Mouse (Mus musculus) intestine, postnatal 0 days (tissue): ENCODE measurements around the gene Slc17a7. TPM values are rescaled to one million over a fixed set of nuclear protein-coding genes. Genes with fewer than 3 reads are reported as not detected.

Experiments used
- ATAC-seq: fragments of 200-750 bp; cut with Nextera tagmentation; 2 replicates; pipeline ENCODE4 v1.8.0; 2017; ENCODE audit warnings: mild to moderate bottlenecking, moderate TSS enrichment, moderate library complexity
- H3K27ac ChIP-seq: fragments of 300-500 bp; sonication (generic); 2 replicates; pipeline ENCODE4 v1.5.1; 2014; ENCODE audit warnings: mild to moderate bottlenecking, low read depth, low read length, moderate library complexity
- H3K27me3 ChIP-seq: fragments of 300-500 bp; sonication (generic); replicated peaks from 2 replicates; pipeline ENCODE4 v1.6.1; 2014; ENCODE audit warnings: low read length, mixed read lengths; ENCODE audit not compliant: control insufficient read depth, insufficient read depth
- H3K36me3 ChIP-seq: fragments of 300-500 bp; sonication (generic); 2 replicates; pipeline ENCODE4 v1.6.1; 2014; ENCODE audit warnings: mild to moderate bottlenecking, moderate library complexity; ENCODE audit not compliant: control insufficient read depth, insufficient read depth
- H3K4me1 ChIP-seq: fragments of 300-500 bp; sonication (generic); replicated peaks from 2 replicates; pipeline ENCODE4 v1.6.1; 2014; ENCODE audit warnings: antibody characterized with exemption, low read length, mixed read lengths; ENCODE audit not compliant: control insufficient read depth, insufficient read depth
- H3K4me2 ChIP-seq: fragments of 300-500 bp; sonication (generic); replicated peaks from 2 replicates; pipeline ENCODE4 v1.6.1; 2014; ENCODE audit warnings: low read depth, mild to moderate bottlenecking, moderate library complexity
- H3K4me3 ChIP-seq: fragments of 300-500 bp; sonication (generic); 2 replicates; pipeline ENCODE4 v1.5.1; 2014; ENCODE audit warnings: low read depth, low read length
- H3K9ac ChIP-seq: fragments of 300-500 bp; sonication (generic); 2 replicates; pipeline ENCODE4 v1.6.1; 2014; ENCODE audit warnings: mild to moderate bottlenecking, low read depth, low read length
- H3K9me3 ChIP-seq: fragments of 300-500 bp; sonication (generic); 2 replicates; pipeline ENCODE4 v1.6.1; 2016; ENCODE audit warnings: mixed run types; ENCODE audit not compliant: control insufficient read depth
- CTCF ChIP-seq: sonication (generic); IDR thresholded peaks from 2 replicates; pipeline ENCODE4 v1.5.1; 2016; ENCODE audit warnings: low read depth, mild to moderate bottlenecking, control low read depth, antibody characterized with exemption, moderate library complexity
- WGBS: fragments of 180-500 bp; shearing (Covaris S2); extraction: QIAGEN DNeasy Blood & Tissue Kit; methylation state at CpG from one replicate; pipeline ENCODE4 v1.1.7; 2014; 5-methylcytosine and 5-hydroxymethylcytosine counted together
- polyA plus RNA-seq: library from polyadenylated mRNA; unstranded; fragments of >200 nt; fragmentation: Nextera tagmentation; extraction: Ambion mirVana; gene quantifications from 2 replicates; pipeline ENCODE4 v1.2.1, GENCODE M21; 2015

Slc17a7 gene
- polyA plus RNA-seq, 1 experiment from 2014 or later: not detected

GRCm38 (mm10) chr7:45175398-45175797, 11.6 kb downstream of the Slc17a7 start:
- no peak for TF ChIP-seq CTCF
- H3K4me3 ChIP-seq: no peak overlapping the region
- no peak overlapping the region for H3K27ac ChIP-seq
- H3K9ac ChIP-seq: no peak overlapping the region
- no peaks in the 10 kb centered on the region for H3K9me3 ChIP-seq
- no peak overlapping the region for H3K4me2 ChIP-seq
- no peaks in the 10 kb centered on the region for H3K4me1 ChIP-seq
- H3K36me3 ChIP-seq: no peaks in the 10 kb centered on the region
- H3K27me3 ChIP-seq: peaks cover 74% of the 10 kb centered on the region
- 5% methylated on average over 13 of the region's 13 CpGs for WGBS
- ATAC-seq: no peak

- Histone ChIP-seq H3K36me3 (no peaks in the 10 kb centered on the region), H3K27ac (no peak overlapping the region), H3K27me3 (peaks cover 79% of the 10 kb centered on the region), H3K4me3 (no peak overlapping the region), H3K4me2 (no peak overlapping the region), H3K4me1 (no peaks in the 10 kb centered on the region), H3K9me3 (no peaks in the 10 kb centered on the region), H3K9ac (no peak overlapping the region)
- 2% methylated on average over 23 of the region's 23 CpGs for WGBS
- no peak for ATAC-seq
- TF ChIP-seq CTCF: no peak
Observed at GRCm38 (mm10) chr7:45175929-45176328, 12.2 kb downstream of the Slc17a7 start.

GRCm38 (mm10) chr7:45176356-45176755, 12.6 kb downstream of the Slc17a7 start:
- no peak overlapping the region for H3K27ac ChIP-seq
- no peaks in the 10 kb centered on the region for H3K4me1 ChIP-seq
- no peak for TF ChIP-seq CTCF
- no peak for ATAC-seq
- WGBS: 4% methylated on average over 31 of the region's 31 CpGs
- H3K9me3 ChIP-seq: no peaks in the 10 kb centered on the region
- no peaks in the 10 kb centered on the region for H3K36me3 ChIP-seq
- H3K4me2 ChIP-seq: no peak overlapping the region
- H3K4me3 ChIP-seq: no peak overlapping the region
- H3K9ac ChIP-seq: no peak overlapping the region
- peaks cover 83% of the 10 kb centered on the region for H3K27me3 ChIP-seq

- no peak for TF ChIP-seq CTCF
- H3K9ac ChIP-seq: no peak overlapping the region
- no peak overlapping the region for H3K4me3 ChIP-seq
- WGBS: 22% methylated on average over 7 of the region's 7 CpGs
- H3K4me1 ChIP-seq: 0 out of 2 replicates have a peak, but pooled peaks cover 3% of the 10 kb centered on the region
- H3K36me3 ChIP-seq: no peaks in the 10 kb centered on the region
- no peak overlapping the region for H3K4me2 ChIP-seq
- no peak overlapping the region for H3K27ac ChIP-seq
- H3K27me3 ChIP-seq: peaks cover 91% of the 10 kb centered on the region
- no peaks in the 10 kb centered on the region for H3K9me3 ChIP-seq
- ATAC-seq: no peak
Observed at GRCm38 (mm10) chr7:45178550-45178949, 14.8 kb downstream of the Slc17a7 start.

GRCm38 (mm10) chr7:45179469-45179868, 15.7 kb downstream of the Slc17a7 start, which contains the start of gene Gfy:
TSS of gene Gfy (minus strand) at chr7:45179569.
- no peak for TF ChIP-seq CTCF
- no peak for ATAC-seq
- H3K9me3 ChIP-seq: no peaks in the 10 kb centered on the region
- WGBS: 22% methylated on average over 7 of the region's 7 CpGs
- 0 out of 2 replicates have a peak, but pooled peaks cover 3% of the 10 kb centered on the region for H3K4me1 ChIP-seq
- H3K36me3 ChIP-seq: no peaks in the 10 kb centered on the region
- H3K4me3 ChIP-seq: no peak within 1 kb of the TSS
- H3K27me3 ChIP-seq: peaks cover 92% of the 10 kb centered on the region
- H3K4me2 ChIP-seq: no peak within 1 kb of the TSS
- H3K27ac ChIP-seq: no peak within 1 kb of the TSS
- H3K9ac ChIP-seq: no peak within 1 kb of the TSS

- TF ChIP-seq CTCF: no peak
- Histone ChIP-seq H3K27me3 (peaks cover 86% of the 10 kb centered on the region), H3K4me3 (peak within 1 kb of the TSS; percentile 9), H3K9ac (no peak within 1 kb of the TSS), H3K27ac (no peak within 1 kb of the TSS), H3K36me3 (no peaks in the 10 kb centered on the region), H3K4me1 (0 out of 2 replicates have a peak, but pooled peaks cover 3% of the 10 kb centered on the region), H3K9me3 (no peaks in the 10 kb centered on the region), H3K4me2 (peak within 1 kb of the TSS; percentile 56)
- WGBS: 23% methylated on average over 20 of the region's 20 CpGs
- no peak for ATAC-seq
Observed at GRCm38 (mm10) chr7:45180896-45181477, 17.2 kb downstream of the Slc17a7 start, which contains the start of gene Pth2. TSS of gene Pth2 (plus strand) at chr7:45180995.
